Comparison of ENCODE assay signal across 8 mouse cellular contexts in genomic region chr7:16098021-16099017, GRCm38 (mm10). TPM values are rescaled to one million over a fixed set of nuclear protein-coding genes. Genes with fewer than 3 reads are reported as not detected.
DNase-seq lines count a peak whose midpoint lies in the region; ATAC-seq and TF ChIP-seq lines count a peak whose summit lies in the region.

Gene Napa, plus strand, starts transcription at chr7:16098458.

- peaks cover 32% of the 10 kb centered on the region for H3K36me3 ChIP-seq in E14TG2a.4 (ENCODE audit: insufficient read depth, low read length)
- H3K36me3 ChIP-seq in forebrain, embryonic 12.5 days (replicated peaks) = 0 out of 2 replicates have a peak, but pooled peaks cover 11% of the 10 kb centered on the region
- H3K36me3 ChIP-seq in heart, postnatal 0 days (replicated peaks; ENCODE audit: control insufficient read depth, insufficient read depth, low read length) = 0 out of 2 replicates have a peak, but pooled peaks cover 12% of the 10 kb centered on the region
- peaks cover 17% of the 10 kb centered on the region for H3K36me3 ChIP-seq in liver, embryonic 16.5 days (ENCODE audit: control insufficient read depth, insufficient read depth)
- H3K36me3 ChIP-seq in neural tube, embryonic 13.5 days = peaks cover 7% of the 10 kb centered on the region; the same call in 1 of the 2 replicates
- H3K36me3 ChIP-seq in testis, adult 2 months (ENCODE audit: control insufficient read depth, insufficient read depth, low read length) = no peaks in the 10 kb centered on the region

- peak within 1 kb of the TSS; percentile 78 for H3K27ac ChIP-seq in forebrain, embryonic 12.5 days
- H3K27ac ChIP-seq in heart, postnatal 0 days (ENCODE audit: low read depth) = peak within 1 kb of the TSS; percentile 85
- peak within 1 kb of the TSS; percentile 91 for H3K27ac ChIP-seq in liver, embryonic 16.5 days (ENCODE audit: low read length)
- H3K27ac ChIP-seq in neural tube, embryonic 13.5 days (replicated peaks) = peak within 1 kb of the TSS; percentile 87
- H3K27ac ChIP-seq in testis, adult 2 months (ENCODE audit: control insufficient read depth, insufficient read depth, low read depth, low read length) = peak within 1 kb of the TSS; percentile 77

- WGBS in forebrain, embryonic 12.5 days = under 1% methylated on average over 68 of the region's 68 CpGs
- WGBS in heart, postnatal 0 days = under 1% methylated on average over 65 of the region's 68 CpGs
- under 1% methylated on average over 68 of the region's 68 CpGs for WGBS in liver, embryonic 16.5 days (ENCODE audit: insufficient replicate concordance)
- WGBS in neural tube, embryonic 13.5 days = under 1% methylated on average over 67 of the region's 68 CpGs

- peaks cover 51% of the 10 kb centered on the region for H3K4me1 ChIP-seq in E14TG2a.4 (replicated peaks; ENCODE audit: low read depth, low read length)
- H3K4me1 ChIP-seq in forebrain, embryonic 12.5 days = peaks cover 27% of the 10 kb centered on the region
- peaks cover 13% of the 10 kb centered on the region for H3K4me1 ChIP-seq in heart, postnatal 0 days (ENCODE audit: control insufficient read depth, insufficient read depth)
- H3K4me1 ChIP-seq in liver, embryonic 16.5 days (ENCODE audit: control insufficient read depth, low read depth, low read length) = peaks cover 26% of the 10 kb centered on the region
- peaks cover 50% of the 10 kb centered on the region for H3K4me1 ChIP-seq in neural tube, embryonic 13.5 days (replicated peaks)
- H3K4me1 ChIP-seq in testis, adult 2 months (ENCODE audit: control insufficient read depth, insufficient read depth, low read length) = peaks cover 10% of the 10 kb centered on the region

- peak; percentile 50 for TF ChIP-seq CTCF in E14TG2a.4 (conservative IDR thresholded peaks at IDR 0.05; ENCODE audit: low read length)
- peak; percentile 76 for TF ChIP-seq CTCF in heart, postnatal 0 days (IDR thresholded peaks at IDR 0.05; ENCODE audit: low read depth)
- peak; percentile 26; the same call in 1 of the 2 replicates for TF ChIP-seq CTCF in testis, adult 2 months (IDR thresholded peaks at IDR 0.05; ENCODE audit: control insufficient read depth, insufficient read depth, insufficient replicate concordance, low read depth, low read length)

- ATAC-seq in forebrain, embryonic 12.5 days (ENCODE audit: low FRiP score) = peak; percentile 99
- ATAC-seq in heart, postnatal 0 days (ENCODE audit: insufficient read depth, low read depth) = peak; percentile 96
- peak; percentile 95 for ATAC-seq in liver, embryonic 16.5 days (ENCODE audit: low read depth)
- ATAC-seq in neural tube, embryonic 13.5 days (ENCODE audit: low read depth) = peak; percentile 98

- peak within 1 kb of the TSS; percentile 100 for H3K4me3 ChIP-seq in E14TG2a.4 (replicated peaks; ENCODE audit: low read length)
- peak within 1 kb of the TSS; percentile 75 for H3K4me3 ChIP-seq in forebrain, embryonic 12.5 days (replicated peaks)
- peak within 1 kb of the TSS; percentile 65 for H3K4me3 ChIP-seq in heart, postnatal 0 days (ENCODE audit: low read depth, low read length)
- H3K4me3 ChIP-seq in liver, embryonic 16.5 days (ENCODE audit: low read depth, low read length) = peak within 1 kb of the TSS; percentile 99
- H3K4me3 ChIP-seq in neural tube, embryonic 13.5 days = peak within 1 kb of the TSS; percentile 98
- H3K4me3 ChIP-seq in testis, adult 2 months (ENCODE audit: control insufficient read depth, low read depth, low read length) = peak within 1 kb of the TSS; percentile 91

- peak within 1 kb of the TSS; percentile 90 for H3K9ac ChIP-seq in forebrain, embryonic 12.5 days
- peak within 1 kb of the TSS; percentile 95 for H3K9ac ChIP-seq in heart, postnatal 0 days (replicated peaks; ENCODE audit: low read depth, low read length)
- peak within 1 kb of the TSS; percentile 99 for H3K9ac ChIP-seq in liver, embryonic 16.5 days (ENCODE audit: low read depth, low read length)
- peak within 1 kb of the TSS; percentile 99 for H3K9ac ChIP-seq in neural tube, embryonic 13.5 days

- TF ChIP-seq POLR2A in testis, adult 2 months (IDR thresholded peaks at IDR 0.05; ENCODE audit: control insufficient read depth, low read depth, low read length) = peak; percentile 97

- peak; percentile 99 for DNase-seq in c-Kit-positive CD71-positive TER-119-positive erythroid progenitor cells, embryonic 14.5 days (ENCODE audit: low spot score)
- DNase-seq in heart, postnatal 0 days (ENCODE audit: low spot score) = peak; percentile 100
- peak; percentile 98 to 99 for DNase-seq in kidney, postnatal 4 days

- TF ChIP-seq EP300 in heart, postnatal 0 days (IDR thresholded peaks at IDR 0.05; ENCODE audit: low read depth) = peak; percentile 82

- peaks cover 16% of the 10 kb centered on the region for H3K27me3 ChIP-seq in E14TG2a.4 (ENCODE audit: insufficient read depth, low read length)
- H3K27me3 ChIP-seq in forebrain, embryonic 12.5 days = peaks cover 11% of the 10 kb centered on the region
- 0 out of 2 replicates have a peak, but pooled peaks cover 3% of the 10 kb centered on the region for H3K27me3 ChIP-seq in heart, postnatal 0 days (ENCODE audit: control insufficient read depth, insufficient read depth, low read length)
- H3K27me3 ChIP-seq in liver, embryonic 16.5 days (ENCODE audit: control insufficient read depth, insufficient read depth, low read depth, low read length) = no peaks in the 10 kb centered on the region
- peaks cover 13% of the 10 kb centered on the region for H3K27me3 ChIP-seq in neural tube, embryonic 13.5 days
- no peaks in the 10 kb centered on the region for H3K27me3 ChIP-seq in testis, adult 2 months (ENCODE audit: control insufficient read depth, insufficient read depth, low read length)

- no peaks in the 10 kb centered on the region for H3K9me3 ChIP-seq in E14TG2a.4 (ENCODE audit: low read length)
- no peaks in the 10 kb centered on the region for H3K9me3 ChIP-seq in forebrain, embryonic 12.5 days
- H3K9me3 ChIP-seq in heart, postnatal 0 days (replicated peaks; ENCODE audit: control insufficient read depth, low read length) = no peaks in the 10 kb centered on the region
- H3K9me3 ChIP-seq in liver, embryonic 16.5 days (replicated peaks; ENCODE audit: control insufficient read depth, low read length) = no peaks in the 10 kb centered on the region
- H3K9me3 ChIP-seq in neural tube, embryonic 13.5 days = no peaks in the 10 kb centered on the region

- H3K4me2 ChIP-seq in forebrain, embryonic 12.5 days = peak within 1 kb of the TSS; percentile 74
- H3K4me2 ChIP-seq in heart, postnatal 0 days (ENCODE audit: low read depth, low read length) = peak within 1 kb of the TSS; percentile 87
- H3K4me2 ChIP-seq in liver, embryonic 16.5 days (ENCODE audit: low read depth, low read length) = peak within 1 kb of the TSS; percentile 83
- H3K4me2 ChIP-seq in neural tube, embryonic 13.5 days = peak within 1 kb of the TSS; percentile 98

RNA-seq across cellular contexts. Expression of gene Napa, which starts in this region (rescaled TPM):
- polyA plus RNA-seq in forebrain, embryonic 12.5 days (2016; fragmentation: Nextera tagmentation; extraction: Ambion mirVana) = 150 and 156 TPM in 2 replicates
- 259 and 452 TPM in 2 replicates for total RNA-seq in heart, postnatal 0 days (2014; rRNA removed; ENCODE audit: low replicate concordance)
- polyA plus RNA-seq in heart, postnatal 0 days (2015; fragmentation: Nextera tagmentation; extraction: Ambion mirVana) = 144 and 154 TPM in 2 replicates
- 162 and 163 TPM in 2 replicates for polyA plus RNA-seq in liver, embryonic 16.5 days (2015; fragmentation: Nextera tagmentation; extraction: Ambion mirVana)
- 235 and 247 TPM in 2 replicates for polyA plus RNA-seq in neural tube, embryonic 13.5 days (2015; fragmentation: Nextera tagmentation; extraction: Ambion mirVana)
- 134 and 145 TPM in 2 replicates for polyA plus RNA-seq in testis, adult 2 months (2012; rRNA removed)

Comparison
In these comparisons a context has a peak if more than half of its experiments do, and no peak if none do; other contexts are left out.
1. Peak in every context shown above with its lines: DNase-seq, ATAC-seq, H3K4me3 ChIP-seq and H3K27ac ChIP-seq.
2. CTCF ChIP-seq: peak in every context shown above with its lines; median percentile 76 in heart, postnatal 0 days; 50 in E14TG2a.4; 26 in testis, adult 2 months.